13 mouse cellular contexts compared by ENCODE assay signal in the genomic region with DNA sequence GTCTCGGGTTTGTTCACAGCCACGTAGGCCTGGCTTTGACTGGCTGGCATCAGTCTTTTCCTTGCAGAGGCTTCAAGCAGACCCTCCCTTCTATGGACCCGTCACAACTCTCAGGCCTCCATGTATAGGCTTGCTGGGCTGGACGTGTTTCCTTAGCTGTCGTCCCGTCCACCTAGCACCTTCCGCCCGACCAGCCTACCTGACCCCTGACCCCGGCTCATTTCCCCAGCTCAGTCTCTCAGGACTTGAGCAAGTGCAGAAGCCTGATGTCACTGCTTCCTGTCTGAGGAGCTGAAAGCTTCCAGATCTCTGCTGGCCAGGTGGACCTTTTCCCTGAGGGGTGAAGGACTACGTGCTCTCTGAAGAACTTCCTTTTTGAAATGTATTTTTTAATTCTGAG. TPM values are rescaled to one million over a fixed set of nuclear protein-coding genes. Genes with fewer than 3 reads are reported as not detected.
DNase-seq lines count a peak whose midpoint lies in the region; ATAC-seq and TF ChIP-seq lines count a peak whose summit lies in the region.
"Had no signal": no experiment of that assay in that cellular context is flagged by ENCODE, and none has a peak within 500 bp of the region (broad histone marks: within the 10 kb centered on the region; RNA-seq: fewer than 3 reads in every experiment).

No protein-coding gene starts in this region.

- H3K27ac ChIP-seq in neural tube, embryonic 15.5 days (replicated peaks): no peak overlapping the region
- peak overlapping the region; percentile 67 for H3K27ac ChIP-seq in heart, postnatal 0 days (ENCODE audit: low read depth)

- no peaks in the 10 kb centered on the region for H3K27me3 ChIP-seq in neural tube, embryonic 15.5 days (replicated peaks)
- no peaks in the 10 kb centered on the region for H3K27me3 ChIP-seq in heart, postnatal 0 days (ENCODE audit: control insufficient read depth, insufficient read depth, low read length)

- WGBS in neural tube, embryonic 15.5 days: 77% methylated on average over 10 of the region's 10 CpGs
- 32% methylated on average over 10 of the region's 10 CpGs for WGBS in heart, postnatal 0 days

- no peak for TF ChIP-seq EP300 in heart, postnatal 0 days (IDR thresholded peaks at IDR 0.05; ENCODE audit: low read depth)

- H3K4me3 ChIP-seq in neural tube, embryonic 15.5 days (replicated peaks): no peak overlapping the region
- H3K4me3 ChIP-seq in heart, postnatal 0 days (ENCODE audit: low read depth, low read length): no peak overlapping the region

- no peak for TF ChIP-seq CTCF in heart, postnatal 0 days (IDR thresholded peaks at IDR 0.05; ENCODE audit: low read depth)

- H3K4me1 ChIP-seq in neural tube, embryonic 15.5 days: peaks cover 3% of the 10 kb centered on the region; the same call in 1 of the 2 replicates
- peaks cover 13% of the 10 kb centered on the region for H3K4me1 ChIP-seq in heart, postnatal 0 days (ENCODE audit: control insufficient read depth, insufficient read depth)

- no peak overlapping the region for H3K4me2 ChIP-seq in neural tube, embryonic 15.5 days
- no peak overlapping the region for H3K4me2 ChIP-seq in heart, postnatal 0 days (ENCODE audit: low read depth, low read length)

- H3K9ac ChIP-seq in neural tube, embryonic 15.5 days (replicated peaks): no peak overlapping the region
- H3K9ac ChIP-seq in heart, postnatal 0 days (replicated peaks; ENCODE audit: low read depth, low read length): no peak overlapping the region

- no peaks in the 10 kb centered on the region for H3K36me3 ChIP-seq in neural tube, embryonic 15.5 days
- no peaks in the 10 kb centered on the region for H3K36me3 ChIP-seq in heart, postnatal 0 days (replicated peaks; ENCODE audit: control insufficient read depth, insufficient read depth, low read length)

- ATAC-seq in neural tube, embryonic 15.5 days (ENCODE audit: low FRiP score): no peak
- peak; percentile 28; the same call in 1 of the 2 replicates for ATAC-seq in heart, postnatal 0 days (ENCODE audit: insufficient read depth, low read depth)

- peak; percentile 32 for DNase-seq in neural tube, embryonic 10.5 days (ENCODE audit: extremely low spot score, low spot score)
- no peak for DNase-seq in heart, postnatal 0 days (ENCODE audit: low spot score)
- DNase-seq in kidney, postnatal 4 days: peak; percentile 59 to 70
- no peak for DNase-seq in cerebellum, postnatal 14 days
- no peak for DNase-seq in spleen, adult 12 weeks (ENCODE audit: low spot score)
- no peak for DNase-seq in urinary bladder, postnatal 36 days (ENCODE audit: low spot score in 2 of 2)
- no peak for DNase-seq in layer of hippocampus, postnatal 36 days
- DNase-seq: adrenal gland, adult 8-10 months; right cerebral cortex, postnatal 25 days; thymus, postnatal 36 days had no signal

- H3K9me3 ChIP-seq in neural tube, embryonic 15.5 days (replicated peaks): no peaks in the 10 kb centered on the region
- no peaks in the 10 kb centered on the region for H3K9me3 ChIP-seq in heart, postnatal 0 days (replicated peaks; ENCODE audit: control insufficient read depth, low read length)

RNA-seq across cellular contexts. Expression of a gene that starts 0.7 kb away (rescaled TPM):
- polyA plus RNA-seq in neural tube, embryonic 15.5 days (2015; fragmentation: Nextera tagmentation; extraction: Ambion mirVana): 11.5 and 16.7 TPM in 2 replicates
- 56.8 and 72.8 TPM in 2 replicates for total RNA-seq in heart, postnatal 0 days (2014; rRNA removed; ENCODE audit: low replicate concordance)
- 65.7 and 71.8 TPM in 2 replicates for polyA plus RNA-seq in heart, postnatal 0 days (2015; fragmentation: Nextera tagmentation; extraction: Ambion mirVana)
- total RNA-seq in layer of hippocampus, postnatal 36 days (2021): 10 to 100 TPM; 12.0 to 13.5 TPM

RNA-seq across cellular contexts. Expression of a gene that starts 16.1 kb away (rescaled TPM):
- polyA plus RNA-seq in neural tube, embryonic 15.5 days (2015; fragmentation: Nextera tagmentation; extraction: Ambion mirVana): not detected in 2 replicates
- total RNA-seq in heart, postnatal 0 days (2014; rRNA removed; ENCODE audit: low replicate concordance): not detected in 2 replicates
- not detected in 2 replicates for polyA plus RNA-seq in heart, postnatal 0 days (2015; fragmentation: Nextera tagmentation; extraction: Ambion mirVana)
- total RNA-seq in layer of hippocampus, postnatal 36 days (2021): not detected
- total RNA-seq: adrenal gland, adult 8-10 months; left cerebral cortex, postnatal 10 days had no signal
- polyA plus RNA-seq: gonadal fat pad, adult 2 months had no signal

RNA-seq across cellular contexts. Expression of a gene that starts 18.7 kb away (rescaled TPM):
- 21.6 and 24.0 TPM in 2 replicates for polyA plus RNA-seq in neural tube, embryonic 15.5 days (2015; fragmentation: Nextera tagmentation; extraction: Ambion mirVana)
- 3.9 and 7.6 TPM in 2 replicates for total RNA-seq in heart, postnatal 0 days (2014; rRNA removed; ENCODE audit: low replicate concordance)
- 3.8 and 5.8 TPM in 2 replicates for polyA plus RNA-seq in heart, postnatal 0 days (2015; fragmentation: Nextera tagmentation; extraction: Ambion mirVana)
- 10 to 100 TPM; 29.4 to 35.0 TPM for total RNA-seq in layer of hippocampus, postnatal 36 days (2021)

RNA-seq across cellular contexts. Expression of a gene that starts 20.4 kb away (rescaled TPM):
- polyA plus RNA-seq in neural tube, embryonic 15.5 days (2015; fragmentation: Nextera tagmentation; extraction: Ambion mirVana): 41.0 and 43.7 TPM in 2 replicates
- total RNA-seq in heart, postnatal 0 days (2014; rRNA removed; ENCODE audit: low replicate concordance): 49.7 and 50.3 TPM in 2 replicates
- 16.6 and 17.5 TPM in 2 replicates for polyA plus RNA-seq in heart, postnatal 0 days (2015; fragmentation: Nextera tagmentation; extraction: Ambion mirVana)
- total RNA-seq in layer of hippocampus, postnatal 36 days (2021): 10 to 100 TPM; 43.6 to 47.5 TPM

RNA-seq across cellular contexts. Expression of a gene that starts 20.5 kb away (rescaled TPM):
- not detected in 2 replicates for polyA plus RNA-seq in neural tube, embryonic 15.5 days (2015; fragmentation: Nextera tagmentation; extraction: Ambion mirVana)
- not detected in 2 replicates for total RNA-seq in heart, postnatal 0 days (2014; rRNA removed; ENCODE audit: low replicate concordance)
- polyA plus RNA-seq in heart, postnatal 0 days (2015; fragmentation: Nextera tagmentation; extraction: Ambion mirVana): not detected in 2 replicates
- not detected for total RNA-seq in layer of hippocampus, postnatal 36 days (2021)
- total RNA-seq: left cerebral cortex, postnatal 10 days had no signal
- polyA plus RNA-seq: gonadal fat pad, adult 2 months had no signal

Comparison
In these comparisons a context has a peak if more than half of its experiments do, and no peak if none do; other contexts are left out.
1. DNase-seq: peak in neural tube, embryonic 10.5 days (single experiment) and kidney, postnatal 4 days (2 of 2); none in heart, postnatal 0 days (single experiment), cerebellum, postnatal 14 days (0 of 2), spleen, adult 12 weeks (single experiment), urinary bladder, postnatal 36 days (0 of 2) and layer of hippocampus, postnatal 36 days (0 of 2).